Mouse (Mus musculus) retina, postnatal 7 days (tissue): ENCODE results near the gene Cd7.
A peak's percentile ranks its signal among the peaks of the same experiment; 100 is the strongest.
"Not testable (repeated sequence)": the region's sequence is repeated elsewhere in the genome, so short reads cannot be mapped to it uniquely, and the experiment has no call there.

Source experiments
- DNase-seq: peaks from one replicate; pipeline ENCODE4 v3.0.0-alpha.2; 2012; ENCODE audit warnings: low read depth, low spot score

Cd7 gene

DNA sequence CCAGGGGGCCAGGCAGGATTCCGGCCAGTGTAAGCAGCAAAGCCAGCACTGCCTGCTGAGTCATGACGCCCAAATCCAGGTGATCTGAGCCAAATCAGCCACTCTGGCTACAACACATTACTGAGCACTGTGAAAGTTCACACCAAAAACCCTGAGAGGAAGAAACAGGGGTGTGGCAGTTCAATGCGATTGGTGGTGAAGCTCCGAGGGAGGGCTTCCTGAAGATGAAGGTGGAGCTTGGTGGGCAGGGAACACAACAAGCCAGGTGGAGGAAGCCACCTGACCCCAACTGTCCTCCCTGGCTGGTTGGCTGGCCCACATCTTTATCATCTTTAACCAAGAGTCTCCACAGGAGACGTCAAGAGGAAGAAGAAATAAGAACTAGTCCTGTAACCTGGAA is at the start of gene Cd7:
Gene Cd7 (minus strand): TSS at position 117 of the 400 bp plus-strand sequence.
- DNase-seq = no peak

DNA sequence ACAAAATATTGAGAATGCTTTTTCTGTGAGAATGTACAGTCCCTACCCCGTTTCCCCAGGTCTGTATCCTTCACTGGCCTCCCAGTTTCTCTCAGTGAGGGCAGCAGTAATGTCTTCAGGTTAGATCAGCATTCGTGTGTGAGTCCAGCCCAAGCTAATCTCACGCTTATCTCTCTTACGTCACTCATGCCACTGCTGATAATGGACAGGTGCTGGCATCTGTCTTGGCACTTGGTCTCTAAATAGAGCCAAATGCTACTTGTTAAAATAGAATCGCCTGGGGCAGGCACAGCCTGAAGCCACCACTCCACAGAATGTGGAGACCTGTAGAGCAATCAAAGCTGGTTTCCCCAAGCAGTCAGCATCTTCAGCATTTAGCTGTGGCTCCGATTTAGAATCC is 49.8 kb upstream of the Cd7 start:
- no peak for DNase-seq

- DNase-seq = no peak
Measured at GRCm38 (mm10) chr11:121086296-121086695, 47.1 kb upstream of the Cd7 start.

GRCm38 (mm10) chr11:121085181-121085580 is 46.0 kb upstream of the Cd7 start:
- no peak for DNase-seq

DNA sequence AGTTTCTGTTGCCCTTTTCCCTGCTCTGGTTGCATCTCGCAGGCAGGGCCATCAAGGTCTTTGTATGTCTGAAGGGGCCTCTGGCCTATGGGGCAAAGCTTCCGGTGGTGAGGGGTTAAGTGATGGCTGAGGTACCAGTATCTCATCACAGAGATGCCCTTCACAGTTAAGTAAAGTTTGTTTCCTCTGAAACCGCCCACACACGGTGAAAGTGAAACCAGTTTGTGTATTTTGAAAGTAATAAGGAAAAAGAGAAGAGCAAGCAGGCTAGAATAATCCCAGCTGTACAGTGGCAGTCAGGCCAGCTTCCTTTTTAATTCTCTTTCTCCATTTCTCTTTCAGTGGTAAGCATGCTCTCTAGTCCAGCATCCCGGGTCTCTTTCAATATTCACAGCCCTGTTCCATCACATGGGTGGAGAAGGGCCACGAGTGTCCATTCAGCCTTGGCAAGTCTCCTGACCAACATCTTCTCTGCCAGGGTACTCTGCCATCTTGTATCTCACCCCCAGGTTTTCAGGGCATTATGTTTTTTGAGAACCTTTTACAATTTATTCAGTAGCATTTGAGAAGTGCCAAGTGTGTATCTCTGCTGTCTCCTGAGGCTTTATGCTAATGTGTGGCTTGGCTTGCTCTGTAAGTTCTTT is 43.8 kb upstream of the Cd7 start:
- DNase-seq = no peak

DNA sequence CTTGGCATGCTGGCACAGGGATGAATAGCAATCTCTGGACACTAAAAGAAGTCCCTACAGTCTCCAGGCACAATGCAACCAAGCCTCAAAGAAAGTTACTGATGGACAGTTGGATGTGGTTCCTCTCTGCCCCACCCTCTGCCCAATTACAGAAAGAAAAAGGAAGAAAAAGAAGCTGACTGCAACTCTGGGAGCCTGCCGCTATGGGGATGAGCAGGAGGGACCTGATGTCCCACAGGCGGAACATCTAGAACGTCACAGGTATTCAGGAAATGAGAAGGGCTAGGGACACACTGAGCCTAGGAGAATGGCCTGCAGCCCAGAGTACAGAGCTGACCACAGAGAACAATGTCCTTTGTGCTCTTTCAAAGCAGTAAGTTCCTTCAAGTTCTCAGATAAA is 43.0 kb upstream of the Cd7 start:
- no peak for DNase-seq

GRCm38 (mm10) chr11:121081120-121081519 is 41.9 kb upstream of the Cd7 start, which contains the start of gene Sectm1a:
TSS of gene Sectm1a (minus strand) at chr11:121081220.
- no peak for DNase-seq

DNA sequence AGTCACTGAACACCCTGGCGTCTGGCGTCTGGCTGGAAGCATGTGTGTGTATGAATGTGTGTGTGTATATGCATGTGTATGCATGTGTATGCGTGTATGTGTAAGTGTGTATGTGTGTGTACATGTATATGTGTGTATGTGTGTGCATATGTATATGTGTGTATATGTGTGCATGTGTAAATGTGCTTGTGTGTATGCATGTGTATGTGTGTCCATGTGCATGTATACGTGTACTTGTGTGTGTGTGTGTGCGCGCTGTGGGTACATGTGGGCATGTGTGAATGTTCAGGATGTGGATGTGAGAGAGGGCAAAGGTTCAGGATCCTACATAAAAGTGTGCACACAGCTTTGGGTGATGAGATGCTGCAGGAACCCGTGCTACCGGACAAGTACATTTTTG is 41.1 kb upstream of the Cd7 start:
- DNase-seq = no peak

- DNase-seq = no peak
Measured at GRCm38 (mm10) chr11:121075655-121076054, 36.4 kb upstream of the Cd7 start.

GRCm38 (mm10) chr11:121069662-121070061 is 30.4 kb upstream of the Cd7 start:
- DNase-seq = not testable (repeated sequence)

DNA sequence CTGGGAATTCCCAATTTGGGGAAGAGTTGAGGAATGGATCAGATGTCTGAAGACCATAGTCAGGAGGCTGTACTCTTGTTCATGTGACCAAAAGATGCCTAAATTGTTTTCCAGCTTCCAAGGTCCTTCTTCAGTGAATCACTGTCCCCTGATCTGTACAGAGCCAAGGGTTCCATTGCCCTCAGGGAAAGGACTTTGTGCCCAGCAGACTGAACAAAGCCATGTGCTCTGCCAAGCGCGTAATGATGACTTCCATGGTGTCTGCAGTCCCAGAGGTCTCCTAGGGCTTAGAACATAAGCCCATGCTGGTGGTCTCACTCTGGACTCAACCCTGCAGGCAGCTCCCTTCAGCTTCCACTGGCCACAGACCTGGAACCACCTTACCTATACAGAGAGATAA is 28.7 kb upstream of the Cd7 start:
- no peak for DNase-seq

DNA sequence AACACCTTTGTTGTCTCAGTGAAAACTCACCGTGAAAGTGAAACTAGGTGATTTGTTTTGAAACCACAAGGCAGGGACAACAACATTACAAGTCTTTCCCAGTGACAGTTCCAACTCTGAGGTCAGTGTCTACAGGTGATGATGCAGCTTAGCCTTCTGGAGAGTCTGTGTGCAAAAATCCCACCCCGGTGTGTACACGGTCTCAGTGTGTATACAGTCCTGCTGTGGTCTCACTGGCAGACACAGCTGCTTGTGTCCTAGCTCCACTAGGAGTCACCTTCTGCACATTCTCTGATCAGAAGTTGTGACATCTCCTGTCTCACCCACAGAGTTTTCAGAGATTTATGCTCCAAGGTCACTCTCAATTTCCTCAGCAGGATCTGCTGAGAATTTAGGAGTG is 25.0 kb upstream of the Cd7 start:
- no peak for DNase-seq

GRCm38 (mm10) chr11:121063379-121063778 is 24.2 kb upstream of the Cd7 start, which contains the start of gene Sectm1b:
TSS of gene Sectm1b (minus strand) at chr11:121063569.
- DNase-seq = no peak

DNA sequence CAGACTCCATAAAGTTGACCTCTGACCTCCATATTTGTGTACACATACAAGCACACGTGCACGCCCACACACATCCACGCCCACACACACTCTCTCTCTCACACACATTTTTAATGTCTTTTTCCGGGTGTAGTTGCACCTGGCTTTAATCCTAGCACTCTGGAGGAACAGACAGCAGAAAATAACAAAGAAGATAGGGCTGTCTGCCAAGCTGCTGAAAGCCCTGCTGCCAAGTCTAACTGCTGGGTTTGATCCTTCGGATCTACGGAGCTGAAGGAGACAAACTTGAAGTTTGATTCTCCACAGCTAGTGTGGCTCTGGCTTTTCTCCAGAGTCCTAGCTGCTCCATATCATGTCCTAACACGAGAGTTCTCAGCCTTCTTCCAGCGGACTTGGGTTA is 22.4 kb upstream of the Cd7 start:
- DNase-seq = no peak

- DNase-seq = not testable (repeated sequence)
Measured at GRCm38 (mm10) chr11:121060401-121061067, 21.3 kb upstream of the Cd7 start.

GRCm38 (mm10) chr11:121059471-121059870 is 20.3 kb upstream of the Cd7 start:
- DNase-seq = no peak

DNA sequence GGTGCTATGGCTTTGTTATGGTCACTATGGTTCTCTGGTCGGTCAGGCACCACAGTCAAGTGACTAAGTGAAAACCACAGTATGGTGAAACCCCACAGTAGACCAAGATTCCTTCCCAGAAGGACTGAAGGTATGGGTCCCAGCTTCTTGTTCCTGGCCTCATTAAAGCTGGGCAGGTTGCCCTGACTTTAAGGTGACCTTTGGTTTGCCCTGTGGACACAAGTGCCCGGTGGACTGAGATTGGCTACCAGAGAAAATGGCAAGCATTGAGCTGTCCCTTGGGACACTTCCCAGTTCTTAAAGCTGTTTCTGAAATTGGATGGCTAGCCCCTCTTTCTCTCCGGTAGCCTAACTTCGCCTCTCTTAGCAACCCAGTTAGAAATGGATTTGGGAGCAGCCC is 19.7 kb upstream of the Cd7 start:
- DNase-seq = no peak

DNA sequence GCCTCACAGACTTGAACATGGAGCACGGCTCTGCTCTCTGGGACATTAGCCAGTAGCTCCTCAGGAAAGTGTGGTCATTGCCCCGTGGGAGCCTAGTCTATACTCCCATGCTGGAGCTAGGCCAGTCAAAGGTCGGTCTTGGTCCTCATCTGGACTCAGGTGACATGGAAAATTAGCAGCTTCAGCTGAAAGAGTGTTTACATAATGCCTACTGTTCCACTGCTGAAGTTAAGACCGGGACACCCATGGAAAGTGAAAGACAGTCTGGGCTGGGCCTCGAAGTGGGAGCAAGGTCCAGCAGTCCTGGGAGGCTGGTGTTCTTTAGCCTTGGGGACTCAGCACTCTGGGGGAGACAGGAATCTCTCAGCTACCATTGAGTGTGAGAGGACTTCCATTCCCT is 18.9 kb upstream of the Cd7 start:
- DNase-seq = no peak

DNA sequence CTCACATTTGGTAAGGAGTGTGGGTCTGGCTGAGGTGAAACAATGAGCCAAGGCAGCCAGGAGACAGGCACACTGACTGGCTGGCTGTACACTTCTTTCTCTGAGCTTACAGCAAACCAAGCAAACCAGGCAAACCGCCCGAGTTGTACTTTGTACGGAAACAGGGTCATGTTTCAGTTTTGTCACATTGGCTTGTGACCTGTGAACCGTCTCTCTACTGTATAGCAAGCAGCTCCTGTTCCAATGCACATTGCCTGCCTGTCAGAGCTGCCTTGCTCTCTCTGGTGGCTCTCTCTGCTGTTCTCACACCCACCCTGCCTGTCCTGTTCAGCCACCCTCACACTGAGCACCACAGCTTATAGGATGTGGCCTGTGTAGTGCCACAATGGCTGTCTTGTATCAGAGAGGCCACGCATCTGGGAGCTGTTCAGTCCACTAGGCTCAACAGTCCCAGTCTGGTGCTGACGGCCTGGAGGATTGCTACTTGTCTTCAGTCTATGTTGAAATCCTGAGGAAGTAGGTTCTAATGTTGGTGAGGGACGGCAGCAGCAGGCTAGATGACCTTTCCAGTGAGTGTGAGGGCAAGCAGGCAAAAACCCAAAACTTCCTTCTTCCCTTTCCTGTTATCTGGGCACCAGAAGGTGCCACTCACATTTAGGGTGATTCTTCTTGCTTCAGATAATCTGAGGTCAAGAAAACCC is 17.5 kb upstream of the Cd7 start:
- DNase-seq = no peak

DNA sequence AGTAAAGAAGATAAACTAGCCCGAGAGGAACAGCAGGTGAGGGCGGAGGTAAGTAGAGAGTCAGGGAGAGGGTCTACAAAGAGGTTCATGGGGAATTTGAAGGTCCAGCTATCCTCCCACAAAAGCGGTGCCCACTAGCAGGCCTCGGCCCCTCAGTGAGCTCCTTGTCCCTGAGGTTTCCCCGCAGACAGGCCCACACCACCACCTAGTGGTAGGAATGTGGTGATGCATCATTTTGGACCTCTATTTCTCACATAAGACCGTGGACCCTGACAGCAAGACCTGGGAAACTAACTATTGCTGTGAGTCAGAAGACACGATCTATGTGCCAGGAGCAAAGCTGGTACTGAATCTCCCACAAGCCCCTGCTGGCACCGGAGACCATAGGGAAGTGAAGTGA is 14.3 kb upstream of the Cd7 start:
- DNase-seq = peak; percentile 64

- DNase-seq = no peak
Measured at GRCm38 (mm10) chr11:121052387-121052786, 13.2 kb upstream of the Cd7 start.

DNA sequence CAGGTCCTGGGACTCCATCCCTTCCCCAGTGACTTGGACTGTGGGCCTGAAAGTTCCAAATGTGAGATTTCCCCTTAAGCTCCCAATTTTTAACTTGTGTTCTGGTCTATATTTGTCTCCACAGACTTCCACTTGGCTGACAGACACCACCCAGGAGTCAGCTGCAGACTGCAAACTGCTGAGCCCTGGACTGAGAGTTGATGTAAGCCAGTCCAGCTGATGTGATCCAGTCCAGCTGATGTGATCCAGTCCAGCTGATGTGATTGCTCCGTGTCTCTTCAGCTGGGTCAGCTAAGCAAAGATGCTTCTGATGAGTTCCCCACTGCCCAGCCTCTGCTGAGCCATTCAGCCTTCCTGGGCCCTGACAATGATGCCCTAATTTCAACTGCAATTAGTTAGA is 12.6 kb upstream of the Cd7 start:
- DNase-seq = no peak

GRCm38 (mm10) chr11:121049840-121050239 is 10.6 kb upstream of the Cd7 start:
- no peak for DNase-seq
